Mouse (Mus musculus) cerebellum, postnatal 36 days (tissue): ENCODE data around the gene Cbarp.

Experiments used
- DNase-seq, 2 experiments: peaks; one replicate each; pipeline ENCODE4 v3.0.0; 2021 to 2022; ENCODE audit warnings: mixed read lengths in 2 of 2

Gene Cbarp

GRCm38 (mm10) chr10:80089146-80089545 is 51.5 kb downstream of the Cbarp start:
- no peak for DNase-seq

GRCm38 (mm10) chr10:80087483-80087882 is 53.2 kb downstream of the Cbarp start:
- no peak for DNase-seq

GRCm38 (mm10) chr10:80086847-80087246 is 53.8 kb downstream of the Cbarp start:
- DNase-seq, result no peak

GRCm38 (mm10) chr10:80084817-80085487 is 55.7 kb downstream of the Cbarp start:
- DNase-seq, result peak; percentile 54 to 55

GRCm38 (mm10) chr10:80081075-80081474 is 59.6 kb downstream of the Cbarp start:
- no peak for DNase-seq
